Mouse (Mus musculus): ENCODE results near the gene Zbtb1.
"Not testable (repeated sequence)": the region's sequence is repeated elsewhere in the genome, so short reads cannot be mapped to it uniquely, and the experiment has no call there.

The Zbtb1 gene

GRCm38 (mm10) chr12:76403886-76404537 lies 33.9 kb downstream of the Zbtb1 start, which contains the start of gene Hspa2:
Hspa2 (plus strand) TSS chr12:76404176.
- DNase-seq (ENCODE audit: extremely low read depth, insufficient read length, low spot score), result peak; percentile 93

- no peak for DNase-seq (ENCODE audit: extremely low read depth, insufficient read length, low spot score)
Observed at GRCm38 (mm10) chr12:76404836-76405182, 34.7 kb downstream of the Zbtb1 start.

- DNase-seq (ENCODE audit: extremely low read depth, insufficient read length, low spot score), result no peak
Observed at GRCm38 (mm10) chr12:76405183-76405970, 35.3 kb downstream of the Zbtb1 start.

- DNase-seq (ENCODE audit: extremely low read depth, insufficient read length, low spot score), result no peak
Observed at GRCm38 (mm10) chr12:76405971-76406370, 35.9 kb downstream of the Zbtb1 start.

GRCm38 (mm10) chr12:76407184-76407583 lies 37.1 kb downstream of the Zbtb1 start:
- DNase-seq (ENCODE audit: extremely low read depth, insufficient read length, low spot score), result no peak

- no peak for DNase-seq (ENCODE audit: extremely low read depth, insufficient read length, low spot score)
Observed at GRCm38 (mm10) chr12:76409166-76409565, 39.1 kb downstream of the Zbtb1 start.

- no peak for DNase-seq (ENCODE audit: extremely low read depth, insufficient read length, low spot score)
Observed at GRCm38 (mm10) chr12:76415383-76416010, 45.4 kb downstream of the Zbtb1 start.

- no peak for DNase-seq (ENCODE audit: extremely low read depth, insufficient read length, low spot score)
Observed at GRCm38 (mm10) chr12:76417433-76417854, 47.4 kb downstream of the Zbtb1 start, which contains the start of gene Ppp1r36. Ppp1r36 (plus strand) TSS chr12:76417538.

GRCm38 (mm10) chr12:76418346-76418745 lies 48.3 kb downstream of the Zbtb1 start:
- no peak for DNase-seq (ENCODE audit: extremely low read depth, insufficient read length, low spot score)

- DNase-seq (ENCODE audit: extremely low read depth, insufficient read length, low spot score), result no peak
Observed at GRCm38 (mm10) chr12:76425256-76425655, 55.2 kb downstream of the Zbtb1 start.

- DNase-seq (ENCODE audit: extremely low read depth, insufficient read length, low spot score), result no peak
Observed at GRCm38 (mm10) chr12:76427546-76427945, 57.5 kb downstream of the Zbtb1 start.

- DNase-seq (ENCODE audit: extremely low read depth, insufficient read length, low spot score), result no peak
Observed at GRCm38 (mm10) chr12:76430879-76431406, 60.9 kb downstream of the Zbtb1 start.

GRCm38 (mm10) chr12:76431431-76431830 lies 61.4 kb downstream of the Zbtb1 start:
- no peak for DNase-seq (ENCODE audit: extremely low read depth, insufficient read length, low spot score)

GRCm38 (mm10) chr12:76434111-76434510 lies 64.0 kb downstream of the Zbtb1 start:
- no peak for DNase-seq (ENCODE audit: extremely low read depth, insufficient read length, low spot score)

GRCm38 (mm10) chr12:76435084-76435483 lies 65.0 kb downstream of the Zbtb1 start:
- no peak for DNase-seq (ENCODE audit: extremely low read depth, insufficient read length, low spot score)

GRCm38 (mm10) chr12:76435549-76435948 lies 65.5 kb downstream of the Zbtb1 start:
- DNase-seq (ENCODE audit: extremely low read depth, insufficient read length, low spot score), result no peak

- not testable (repeated sequence) for DNase-seq (ENCODE audit: extremely low read depth, insufficient read length, low spot score)
Observed at GRCm38 (mm10) chr12:76443488-76443887, 73.4 kb downstream of the Zbtb1 start.

- no peak for DNase-seq (ENCODE audit: extremely low read depth, insufficient read length, low spot score)
Observed at GRCm38 (mm10) chr12:76444359-76444772, 74.3 kb downstream of the Zbtb1 start.

GRCm38 (mm10) chr12:76444862-76445261 lies 74.8 kb downstream of the Zbtb1 start:
- DNase-seq (ENCODE audit: extremely low read depth, insufficient read length, low spot score), result no peak

- no peak for DNase-seq (ENCODE audit: extremely low read depth, insufficient read length, low spot score)
Observed at GRCm38 (mm10) chr12:76446201-76446600, 76.1 kb downstream of the Zbtb1 start.
